Mouse (Mus musculus): ENCODE measurements around the gene Atrx. TPM values are rescaled to one million over a fixed set of nuclear protein-coding genes. Genes with fewer than 3 reads are reported as not detected.
"Not testable (repeated sequence)": the region's sequence is repeated elsewhere in the genome, so short reads cannot be mapped to it uniquely, and the experiment has no call there.

Gene Atrx
- polyA plus RNA-seq, 1 experiment from 2014 or later = 125 TPM

DNA sequence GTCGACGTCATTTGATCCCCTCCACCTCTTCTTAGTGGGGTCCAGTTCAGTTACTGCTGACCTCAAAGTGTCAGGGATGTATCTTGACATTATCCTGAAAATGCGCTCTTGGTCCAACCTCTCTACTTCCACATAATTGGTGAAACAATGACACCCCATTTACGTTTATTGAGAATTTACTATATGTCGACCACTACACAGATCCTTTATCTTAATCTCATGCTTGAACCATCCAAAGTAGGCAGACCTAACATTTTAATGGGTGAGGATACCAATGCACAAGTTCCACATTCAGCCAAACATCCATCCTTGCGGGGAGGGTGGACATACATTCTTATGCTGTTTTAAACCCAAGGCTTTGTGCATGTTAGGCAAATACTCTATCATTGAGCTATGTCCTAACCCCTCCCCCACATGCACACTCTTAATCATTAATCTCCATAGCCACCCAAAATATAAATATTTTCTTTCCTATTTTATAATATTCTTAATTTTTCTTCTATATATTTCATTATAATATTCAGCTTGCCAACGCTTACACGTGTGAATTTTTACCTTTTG, 355 bp upstream of the Atrx start:
- no peak for TF ChIP-seq CTCF (IDR thresholded peaks at IDR 0.05; ENCODE audit: low read depth)
- WGBS = 46% methylated on average over 8 of the region's 8 CpGs
- H3K27ac ChIP-seq = no peak overlapping the region

DNA sequence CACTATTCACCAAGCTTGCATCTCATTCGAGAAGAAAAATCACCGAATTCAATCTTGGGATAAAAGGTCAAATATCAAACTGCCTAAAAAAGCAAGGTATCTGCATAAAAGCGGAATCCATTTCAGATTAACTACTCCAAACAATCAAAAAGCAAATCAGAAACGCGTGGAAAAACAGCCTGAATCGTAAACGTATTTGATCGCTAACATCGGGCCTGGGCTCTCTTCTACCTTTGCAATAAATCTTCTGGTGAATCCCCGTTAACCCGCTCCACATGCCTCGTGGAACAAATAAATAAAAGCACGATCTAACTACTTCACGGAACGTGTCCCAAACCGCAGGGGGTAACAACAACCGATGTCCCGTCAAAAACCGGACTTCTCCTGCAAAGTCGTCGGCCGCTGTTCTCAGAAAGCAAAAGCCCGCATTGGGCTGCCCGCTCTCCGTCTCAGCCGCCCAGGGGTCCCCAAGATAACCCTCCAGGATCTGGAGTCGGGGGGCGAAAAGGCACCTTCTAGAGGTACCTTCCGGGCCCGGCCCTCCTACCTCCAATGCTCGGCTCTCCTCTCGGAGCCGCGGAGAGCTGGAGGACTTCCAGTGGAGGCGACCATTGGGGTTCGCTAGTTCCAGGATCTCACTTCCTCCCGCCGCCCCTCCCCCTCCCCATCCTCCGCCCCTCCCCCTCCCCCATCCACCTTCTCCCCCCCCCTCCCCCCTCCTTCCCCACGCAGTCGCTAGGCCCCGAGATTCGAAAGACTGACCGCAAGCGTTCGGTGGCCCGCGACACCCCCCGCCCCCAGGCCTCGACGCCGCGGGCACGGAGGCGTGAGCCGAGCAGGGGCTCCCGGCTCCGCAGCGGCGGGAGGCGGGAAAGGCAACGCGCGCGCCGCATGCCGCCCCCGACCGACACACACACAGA, 1.0 kb downstream of the Atrx start:
- no peaks in the 10 kb centered on the region for H3K9me3 ChIP-seq (replicated peaks; ENCODE audit: low read length)
- DNase-seq (ENCODE audit: low spot score) (peak; percentile 15), ATAC-seq (replicated peaks; ENCODE audit: low FRiP score, low read depth) (peak; percentile 66)
- H3K4me1 ChIP-seq (replicated peaks; ENCODE audit: insufficient read depth, low read length) = no peaks in the 10 kb centered on the region
- H3K4me3 ChIP-seq (replicated peaks; ENCODE audit: low read depth, low read length) = peak overlapping the region; percentile 62
- TF ChIP-seq CTCF (IDR thresholded peaks at IDR 0.05; ENCODE audit: low read depth) = no peak
- H3K36me3 ChIP-seq (ENCODE audit: insufficient read depth, low read length) = no peaks in the 10 kb centered on the region
- H3K27me3 ChIP-seq (ENCODE audit: insufficient read depth, low read length) = no peaks in the 10 kb centered on the region
- H3K27ac ChIP-seq = peak overlapping the region; percentile 94
- H3K4me2 ChIP-seq (ENCODE audit: low read length) = peak overlapping the region; percentile 48
- peak overlapping the region; percentile 86 for H3K9ac ChIP-seq (ENCODE audit: low read depth, low read length)
- WGBS = 30% methylated on average over 50 of the region's 69 CpGs

More for the DNA sequence above, 355 bp upstream of the Atrx start:
- Histone ChIP-seq H3K9ac (ENCODE audit: low read depth, low read length) (no peak overlapping the region), H3K27me3 (ENCODE audit: insufficient read depth, low read length) (no peaks in the 10 kb centered on the region), H3K9me3 (replicated peaks; ENCODE audit: low read length) (no peaks in the 10 kb centered on the region), H3K36me3 (ENCODE audit: insufficient read depth, low read length) (no peaks in the 10 kb centered on the region), H3K4me3 (replicated peaks; ENCODE audit: low read depth, low read length) (no peak overlapping the region), H3K4me2 (ENCODE audit: low read length) (peak overlapping the region; percentile 43; the same call in 1 of the 2 replicates), H3K4me1 (replicated peaks; ENCODE audit: insufficient read depth, low read length) (no peaks in the 10 kb centered on the region)
- DNase-seq (ENCODE audit: low spot score) = no peak
- 0 out of 2 replicates have a peak, but pooled peaks have one; percentile 14 for ATAC-seq (replicated peaks; ENCODE audit: low FRiP score, low read depth)

DNA sequence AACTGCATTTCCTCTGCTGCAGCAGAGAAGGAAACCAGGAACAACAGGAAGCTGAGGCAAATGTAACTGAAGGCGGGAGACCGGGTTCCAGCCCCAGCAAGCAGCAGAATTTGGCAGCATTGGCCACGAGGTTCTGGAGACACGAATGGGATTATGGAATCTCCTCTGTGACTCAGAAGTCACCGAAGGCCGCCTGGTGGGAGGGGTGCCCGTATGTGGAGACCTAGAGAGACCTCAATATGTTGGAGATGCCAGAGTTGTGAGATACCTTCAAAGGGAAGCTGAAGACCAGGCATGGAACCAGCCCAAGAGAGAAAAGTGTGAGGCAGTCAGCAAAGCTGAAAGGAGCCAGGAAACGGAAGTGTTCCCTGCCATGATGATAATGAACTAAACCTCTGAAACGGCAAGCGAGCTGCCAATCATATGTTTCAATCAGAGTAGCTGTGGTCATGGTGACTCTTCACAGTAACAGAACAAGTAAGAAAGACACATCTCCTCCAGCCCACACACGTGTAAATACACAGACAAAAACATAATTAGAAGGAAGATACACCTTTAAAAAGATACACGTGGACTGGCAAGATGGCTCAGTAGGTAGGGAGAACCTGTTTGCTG, 3.0 kb downstream of the Atrx start:
- Histone ChIP-seq H3K4me1 (replicated peaks; ENCODE audit: insufficient read depth, low read length) (no peaks in the 10 kb centered on the region), H3K9me3 (replicated peaks; ENCODE audit: low read length) (no peaks in the 10 kb centered on the region), H3K27me3 (ENCODE audit: insufficient read depth, low read length) (no peaks in the 10 kb centered on the region), H3K36me3 (ENCODE audit: insufficient read depth, low read length) (no peaks in the 10 kb centered on the region), H3K27ac (no peak overlapping the region), H3K4me3 (replicated peaks; ENCODE audit: low read depth, low read length) (no peak overlapping the region), H3K4me2 (ENCODE audit: low read length) (peak overlapping the region; percentile 10; the same call in 1 of the 2 replicates), H3K9ac (ENCODE audit: low read depth, low read length) (no peak overlapping the region)
- no peak for TF ChIP-seq CTCF (IDR thresholded peaks at IDR 0.05; ENCODE audit: low read depth)
- 64% methylated on average over 12 of the region's 12 CpGs for WGBS
- ATAC-seq (replicated peaks; ENCODE audit: low FRiP score, low read depth) = no peak
- no peak for DNase-seq (ENCODE audit: low spot score)

DNA sequence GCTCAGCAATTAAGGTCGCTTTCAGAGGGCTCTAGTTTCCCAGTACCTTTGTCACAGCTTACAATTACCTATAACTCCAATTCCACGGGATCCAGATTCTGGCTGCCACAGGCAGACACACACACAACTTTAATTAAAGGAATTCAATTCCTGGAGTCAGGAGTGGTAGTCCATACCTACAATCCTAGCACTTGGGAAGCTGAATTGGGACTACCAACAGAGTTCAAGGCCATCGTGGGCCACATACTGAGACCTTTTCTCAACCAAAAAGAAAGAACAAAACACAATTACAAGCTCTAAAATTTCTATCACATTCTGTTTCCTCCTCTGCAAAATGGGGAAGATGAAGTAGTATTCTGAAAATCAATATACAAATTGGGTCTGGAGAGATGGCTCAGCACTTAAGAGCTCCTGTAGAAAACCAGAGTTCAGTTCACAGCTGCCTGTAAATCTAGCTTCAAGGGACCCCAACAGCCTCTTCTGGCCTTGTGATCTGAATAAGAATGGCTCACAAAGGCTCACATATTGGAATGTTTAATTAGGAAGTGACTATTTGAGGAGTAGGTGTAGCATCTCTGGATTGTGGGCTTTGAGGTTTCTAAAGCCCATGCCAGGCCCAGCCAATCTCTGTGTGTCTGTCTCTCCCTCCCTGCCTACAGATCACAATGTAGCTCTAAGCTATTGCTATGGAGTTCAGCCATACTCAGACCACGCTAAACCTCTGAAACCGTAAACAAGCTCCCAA, 4.7 kb downstream of the Atrx start:
- Histone ChIP-seq H3K9me3 (replicated peaks; ENCODE audit: low read length) (no peaks in the 10 kb centered on the region), H3K9ac (ENCODE audit: low read depth, low read length) (no peak overlapping the region), H3K27ac (no peak overlapping the region), H3K27me3 (ENCODE audit: insufficient read depth, low read length) (no peaks in the 10 kb centered on the region), H3K4me1 (replicated peaks; ENCODE audit: insufficient read depth, low read length) (no peaks in the 10 kb centered on the region), H3K36me3 (ENCODE audit: insufficient read depth, low read length) (no peaks in the 10 kb centered on the region), H3K4me3 (replicated peaks; ENCODE audit: low read depth, low read length) (no peak overlapping the region), H3K4me2 (ENCODE audit: low read length) (no peak overlapping the region)
- 82% methylated on average over 5 of the region's 5 CpGs for WGBS
- TF ChIP-seq CTCF (IDR thresholded peaks at IDR 0.05; ENCODE audit: low read depth) = no peak
- no peak for DNase-seq (ENCODE audit: low spot score)
- no peak for ATAC-seq (replicated peaks; ENCODE audit: low FRiP score, low read depth)

DNA sequence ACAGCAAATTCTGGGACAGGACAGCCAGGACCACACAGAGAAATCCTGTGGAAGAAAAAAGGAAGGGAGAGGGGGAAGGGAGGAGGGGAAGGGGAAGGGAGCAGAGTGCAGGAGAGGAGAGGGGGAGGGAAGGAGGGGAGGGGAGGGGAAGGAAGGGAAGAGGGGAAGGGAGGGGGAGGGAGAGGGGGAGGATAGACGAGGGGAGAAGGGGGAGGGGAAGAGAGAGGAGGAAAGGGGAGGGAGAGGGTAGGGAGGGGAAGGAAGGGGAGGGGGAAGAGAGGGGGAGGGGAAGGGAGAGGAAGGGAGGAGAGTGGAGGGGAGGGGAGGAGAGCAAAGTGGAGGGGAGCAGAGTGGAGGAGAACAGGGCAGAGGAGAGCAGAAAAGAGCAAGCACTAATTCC, 5.3 kb downstream of the Atrx start:
- ATAC-seq (replicated peaks; ENCODE audit: low FRiP score, low read depth) (no peak), DNase-seq (ENCODE audit: low spot score) (no peak)
- Histone ChIP-seq H3K27me3 (ENCODE audit: insufficient read depth, low read length) (no peaks in the 10 kb centered on the region), H3K27ac (no peak overlapping the region), H3K4me1 (replicated peaks; ENCODE audit: insufficient read depth, low read length) (no peaks in the 10 kb centered on the region), H3K4me3 (replicated peaks; ENCODE audit: low read depth, low read length) (no peak overlapping the region), H3K9me3 (replicated peaks; ENCODE audit: low read length) (no peaks in the 10 kb centered on the region), H3K36me3 (ENCODE audit: insufficient read depth, low read length) (no peaks in the 10 kb centered on the region), H3K9ac (ENCODE audit: low read depth, low read length) (no peak overlapping the region), H3K4me2 (ENCODE audit: low read length) (no peak overlapping the region)
- no peak for TF ChIP-seq CTCF (IDR thresholded peaks at IDR 0.05; ENCODE audit: low read depth)
- 63% methylated on average over 1 of the region's 1 CpGs for WGBS

DNA sequence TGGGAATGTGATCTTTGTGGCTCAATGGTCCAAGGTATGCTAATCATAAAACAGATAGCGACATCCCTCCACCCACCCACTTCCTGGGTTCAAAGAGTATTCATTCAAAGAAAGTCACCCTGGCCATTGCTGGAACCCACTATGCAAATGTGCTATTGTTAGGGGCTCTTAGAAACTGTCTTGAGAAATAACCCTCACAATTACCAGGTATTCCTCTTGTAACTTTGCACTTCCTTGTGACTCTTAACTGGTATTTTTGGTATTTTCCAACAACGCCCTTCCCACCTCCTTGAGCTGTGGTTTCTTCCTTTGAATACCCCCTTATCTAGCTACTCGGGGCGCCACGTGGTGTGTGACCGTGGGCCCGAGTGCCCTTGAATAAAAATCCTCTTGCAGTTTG, 6.2 kb downstream of the Atrx start:
- H3K27ac ChIP-seq; H3K27me3 ChIP-seq (ENCODE audit: insufficient read depth, low read length); ATAC-seq (replicated peaks; ENCODE audit: low FRiP score, low read depth); H3K4me2 ChIP-seq (ENCODE audit: low read length); H3K9me3 ChIP-seq (replicated peaks; ENCODE audit: low read length); H3K4me1 ChIP-seq (replicated peaks; ENCODE audit: insufficient read depth, low read length); H3K36me3 ChIP-seq (ENCODE audit: insufficient read depth, low read length); H3K4me3 ChIP-seq (replicated peaks; ENCODE audit: low read depth, low read length); DNase-seq (ENCODE audit: low spot score); H3K9ac ChIP-seq (ENCODE audit: low read depth, low read length): not testable (repeated sequence)
- 85% methylated on average over 7 of the region's 7 CpGs for WGBS
